Mouse (Mus musculus) CH12.LX (cell line): ENCODE data around the gene Sst. TPM values are rescaled to one million over a fixed set of nuclear protein-coding genes. Genes with fewer than 3 reads are reported as not detected.
"Not testable (repeated sequence)": the region's sequence is repeated elsewhere in the genome, so short reads cannot be mapped to it uniquely, and the experiment has no call there.

Experiments
- DNase-seq: peaks from one replicate; pipeline ENCODE4 v3.0.0-alpha.2; 2013; ENCODE audit errors: extremely low read depth
- H3K27ac ChIP-seq: 2 replicates; pipeline ENCODE4 v1.5.1; 2012; ENCODE audit warnings: low read depth, mild to moderate bottlenecking, control low read depth, moderate library complexity; ENCODE audit not compliant: insufficient read depth
- H3K27me3 ChIP-seq: replicated peaks from 2 replicates; pipeline ENCODE3; 2012; ENCODE audit warnings: inconsistent platforms
- H3K36me3 ChIP-seq, 2 experiments: replicated peaks in 1 of 2; 2 replicates each; pipeline versions ENCODE3 to v1.6.1; 2012; ENCODE audit warnings: inconsistent platforms in 1 of 2, low read length in 1 of 2, mild to moderate bottlenecking in 1 of 2, mixed read lengths in 1 of 2, moderate library complexity in 1 of 2; ENCODE audit not compliant: control insufficient read depth in 1 of 2, insufficient read depth in 1 of 2
- H3K4me1 ChIP-seq, 2 experiments: 2 replicates each; pipeline ENCODE4 v1.6.1; 2012; ENCODE audit warnings: inconsistent platforms in 1 of 2, moderate library complexity in 1 of 2; ENCODE audit not compliant: insufficient read depth in 2 of 2, control insufficient read depth in 1 of 2
- H3K4me2 ChIP-seq: 2 replicates; pipeline ENCODE4 v1.6.1; 2012; ENCODE audit warnings: low read depth, mild to moderate bottlenecking, control low read depth; ENCODE audit not compliant: poor library complexity, insufficient read depth, severe bottlenecking
- H3K4me3 ChIP-seq, 3 experiments: fragments of 150-350 bp in 1 of 3; sonication (generic) in 1 of 3; replicated peaks in 1 of 3; 2 replicates each; pipeline versions ENCODE3 to v1.5.1; 2011 to 2012; ENCODE audit warnings: low read depth in 2 of 3, low read length in 2 of 3, mild to moderate bottlenecking in 2 of 3, moderate library complexity in 2 of 3, control low read depth in 1 of 3, improper control_type of control experiment in 1 of 3, inconsistent platforms in 1 of 3, mixed read lengths in 1 of 3; ENCODE audit not compliant: poor library complexity in 1 of 3
- H3K79me2 ChIP-seq: replicated peaks from 2 replicates; pipeline ENCODE4 v1.6.1; 2012; ENCODE audit warnings: mild to moderate bottlenecking, moderate library complexity; ENCODE audit not compliant: control insufficient read depth, poor library complexity, insufficient read depth, severe bottlenecking; ENCODE audit errors: extremely low read depth
- H3K9ac ChIP-seq: 2 replicates; pipeline ENCODE4 v1.6.1; 2012; ENCODE audit warnings: low read depth, mild to moderate bottlenecking, control low read depth, moderate library complexity; ENCODE audit not compliant: insufficient read depth
- H3K9me3 ChIP-seq: replicated peaks from 2 replicates; pipeline ENCODE3; 2012; ENCODE audit warnings: low read length, inconsistent platforms, mixed read lengths
- CHD1 ChIP-seq: IDR thresholded peaks from 2 replicates; pipeline ENCODE4 v1.6.1; 2012; ENCODE audit warnings: low read depth, low read length, improper control_type of control experiment, inconsistent platforms
- GABPA ChIP-seq: IDR thresholded peaks from 2 replicates; pipeline ENCODE4 v1.6.1; 2012; ENCODE audit warnings: low read depth, low read length, improper control_type of control experiment, inconsistent platforms; ENCODE audit not compliant: insufficient replicate concordance
- HCFC1 ChIP-seq: IDR thresholded peaks from 2 replicates; pipeline ENCODE4 v1.6.1; 2012; ENCODE audit warnings: low read depth, mild to moderate bottlenecking, inconsistent platforms, low read length, improper control_type of control experiment
- JUND ChIP-seq: conservative IDR thresholded peaks from 2 replicates; pipeline ENCODE4 v1.6.1; 2011; ENCODE audit warnings: low read depth, low read length, improper control_type of control experiment
- KAT2A ChIP-seq: IDR thresholded peaks from 2 replicates; pipeline ENCODE4 v1.6.1; 2012; ENCODE audit warnings: low read length, improper control_type of control experiment, inconsistent platforms; ENCODE audit not compliant: insufficient replicate concordance
- MAX ChIP-seq: IDR thresholded peaks from 2 replicates; pipeline ENCODE4 v1.6.1; 2011; ENCODE audit warnings: low read length, improper control_type of control experiment
- MAZ ChIP-seq: IDR thresholded peaks from 2 replicates; pipeline ENCODE4 v1.6.1; 2012; ENCODE audit warnings: low read depth, mild to moderate bottlenecking, inconsistent platforms, low read length, improper control_type of control experiment, moderate library complexity
- MXI1 ChIP-seq: IDR thresholded peaks from 2 replicates; pipeline ENCODE4 v1.6.1; 2011; ENCODE audit warnings: mild to moderate bottlenecking, low read depth, low read length, improper control_type of control experiment
- MYC ChIP-seq: IDR thresholded peaks from 2 replicates; pipeline ENCODE4 v1.6.1; 2011; ENCODE audit warnings: low read depth, mild to moderate bottlenecking, improper control_type of control experiment, low read length
- NRF1 ChIP-seq: IDR thresholded peaks from 2 replicates; pipeline ENCODE4 v1.6.1; 2014; ENCODE audit warnings: low read depth, mild to moderate bottlenecking, inconsistent platforms, low read length, improper control_type of control experiment, moderate library complexity
- PAX5 ChIP-seq: IDR thresholded peaks from 2 replicates; pipeline ENCODE4 v1.6.1; 2012; ENCODE audit warnings: low read length, inconsistent platforms, mixed read lengths
- POLR2AphosphoS2 ChIP-seq: IDR thresholded peaks from 2 replicates; pipeline ENCODE4 v1.6.1; 2011; ENCODE audit warnings: low read depth, low read length, improper control_type of control experiment
- RAD21 ChIP-seq: IDR thresholded peaks from 2 replicates; pipeline ENCODE4 v1.6.1; 2011; ENCODE audit warnings: low read depth, mild to moderate bottlenecking, low read length, improper control_type of control experiment, moderate library complexity
- SIN3A ChIP-seq: IDR thresholded peaks from 2 replicates; pipeline ENCODE4 v1.6.1; 2012; ENCODE audit warnings: low read length, improper control_type of control experiment, inconsistent platforms
- SMC3 ChIP-seq: IDR thresholded peaks from 2 replicates; pipeline ENCODE4 v1.6.1; 2011; ENCODE audit warnings: low read depth, low read length, improper control_type of control experiment
- TBP ChIP-seq: conservative IDR thresholded peaks from 2 replicates; pipeline ENCODE4 v1.6.1; 2011; ENCODE audit warnings: low read depth, low read length, improper control_type of control experiment
- TCF12 ChIP-seq: IDR thresholded peaks from 2 replicates; pipeline ENCODE4 v1.6.1; 2014; ENCODE audit warnings: low read depth, mild to moderate bottlenecking, inconsistent platforms, low read length, improper control_type of control experiment
- USF2 ChIP-seq: conservative IDR thresholded peaks from 2 replicates; pipeline ENCODE4 v1.6.1; 2011; ENCODE audit warnings: low read depth, low read length, improper control_type of control experiment
- ZKSCAN1 ChIP-seq: IDR thresholded peaks from 2 replicates; pipeline ENCODE4 v1.6.1; 2012; ENCODE audit warnings: low read depth, inconsistent platforms, low read length, improper control_type of control experiment, borderline replicate concordance
- dilution Hi-C: fragments of 300-500 bp; cut with MboI; formaldehyde crosslinking; loops from 2 replicates; pipeline ENCODE4 v1.14.3; 2020; ENCODE audit warnings: low sequenced_read_pairs; ENCODE audit not compliant: extremely low pct_unique_long_range_greater_than_20kb, extremely low pct_ligation_motif_present
- in situ Hi-C: fragments of 300-500 bp; cut with MboI; formaldehyde crosslinking; loops from 3 replicates; pipeline ENCODE4 v1.14.3; 2019; ENCODE audit warnings: low sequenced_read_pairs, low pct_ligation_motif_present, low pct_unique_long_range_greater_than_20kb, mixed read lengths
- polyA plus RNA-seq: library from polyadenylated mRNA; unstranded; fragments of >175 nt; gene quantifications from 2 replicates; pipeline ENCODE4 v1.2.1, GENCODE M21; 2012; ENCODE audit warnings: low read depth; ENCODE audit not compliant: insufficient read length
- total RNA-seq, 2 experiments: library from RNA; depleted of rRNA; stranded (reverse); fragments of 300-350 nt in 1 of 2; fragments of >200 nt in 1 of 2; gene quantifications; 2 replicates each; pipeline ENCODE4 v1.2.3; 2012 to 2014

The Sst gene
- total and polyA plus RNA-seq, 3 experiments = not detected

GRCm38 (mm10) chr16:23919418-23919817 is 28.7 kb upstream of the Sst start:
- dilution Hi-C loops = no loop called here
- TF ChIP-seq ZKSCAN1 (no peak), POLR2AphosphoS2 (no peak), JUND (no peak), USF2 (no peak), MAZ (no peak)
- H3K27ac ChIP-seq = no peak overlapping the region

GRCm38 (mm10) chr16:23913401-23913800 is 22.6 kb upstream of the Sst start:
- DNase-seq = no peak
- no peak overlapping the region for H3K4me2 ChIP-seq
- no peak overlapping the region for H3K9ac ChIP-seq
- in situ Hi-C loops = no loop called here
- no peaks in the 10 kb centered on the region for H3K36me3 ChIP-seq
- TF ChIP-seq SIN3A (no peak), MYC (no peak), PAX5 (no peak), ZKSCAN1 (no peak)
- no peak overlapping the region for H3K4me3 ChIP-seq
- H3K79me2 ChIP-seq = no peaks in the 10 kb centered on the region
- dilution Hi-C loops = no loop called here
- H3K9me3 ChIP-seq = peaks cover 4% of the 10 kb centered on the region
- H3K4me1 ChIP-seq = no peaks in the 10 kb centered on the region
- no peak overlapping the region for H3K27ac ChIP-seq
- H3K27me3 ChIP-seq = peaks cover 15% of the 10 kb centered on the region

More at GRCm38 (mm10) chr16:23919418-23919817, 28.7 kb upstream of the Sst start:
- peaks cover 5% of the 10 kb centered on the region for H3K9me3 ChIP-seq
- no peaks in the 10 kb centered on the region for H3K36me3 ChIP-seq
- no peaks in the 10 kb centered on the region for H3K4me1 ChIP-seq
- no peak overlapping the region for H3K4me2 ChIP-seq
- H3K4me3 ChIP-seq = no peak overlapping the region
- peaks cover 12% of the 10 kb centered on the region for H3K27me3 ChIP-seq
- DNase-seq = no peak
- in situ Hi-C loops = no loop called here
- H3K9ac ChIP-seq = no peak overlapping the region
- H3K79me2 ChIP-seq = no peaks in the 10 kb centered on the region

GRCm38 (mm10) chr16:23912741-23913140 is 22.0 kb upstream of the Sst start:
- no peaks in the 10 kb centered on the region for H3K79me2 ChIP-seq
- in situ Hi-C loops = no loop called here
- H3K36me3 ChIP-seq = no peaks in the 10 kb centered on the region
- peaks cover 6% of the 10 kb centered on the region for H3K9me3 ChIP-seq
- no peak for DNase-seq
- dilution Hi-C loops = no loop called here
- no peaks in the 10 kb centered on the region for H3K4me1 ChIP-seq
- TF ChIP-seq KAT2A (no peak), USF2 (no peak), NRF1 (no peak), TBP (no peak), HCFC1 (no peak), TCF12 (no peak), SMC3 (no peak), GABPA (no peak), RAD21 (no peak), CHD1 (no peak), MAX (no peak), PAX5 (no peak), ZKSCAN1 (no peak), MXI1 (no peak), MYC (no peak)
- H3K9ac ChIP-seq = no peak overlapping the region
- no peak overlapping the region for H3K4me3 ChIP-seq
- H3K27me3 ChIP-seq = peaks cover 13% of the 10 kb centered on the region
- H3K27ac ChIP-seq = no peak overlapping the region
- H3K4me2 ChIP-seq = no peak overlapping the region

GRCm38 (mm10) chr16:23909015-23909354 is 18.2 kb upstream of the Sst start:
- H3K4me1 ChIP-seq, H3K9ac ChIP-seq, H3K27ac ChIP-seq, in situ Hi-C loops, H3K4me2 ChIP-seq, H3K27me3 ChIP-seq, dilution Hi-C loops, H3K4me3 ChIP-seq, H3K79me2 ChIP-seq, DNase-seq, H3K36me3 ChIP-seq: not testable (repeated sequence)
- peaks cover 10% of the 10 kb centered on the region for H3K9me3 ChIP-seq
